22 mouse cellular contexts compared by ENCODE assay signal in the genomic region with DNA sequence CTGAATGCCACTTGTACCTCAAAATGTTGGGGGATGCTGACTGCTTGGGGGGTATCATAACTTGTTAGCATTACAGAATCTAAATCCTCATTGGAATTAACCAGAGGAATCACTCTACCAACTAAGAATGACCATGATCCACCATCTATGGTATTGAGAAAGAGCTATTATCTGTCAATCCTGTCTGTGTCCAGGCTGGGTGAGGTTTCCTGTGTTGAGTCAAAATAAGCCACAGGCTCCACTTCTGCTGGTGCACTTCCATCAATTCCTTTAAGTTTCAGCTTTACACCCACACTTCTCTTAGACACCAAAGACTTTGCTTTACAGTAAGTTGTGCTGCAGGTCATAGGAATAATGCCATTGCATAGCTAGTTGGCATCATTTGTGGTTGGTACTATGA. TPM values are rescaled to one million over a fixed set of nuclear protein-coding genes. Genes with fewer than 3 reads are reported as not detected.
"Had no signal": no experiment of that assay in that cellular context is flagged by ENCODE, and none has a peak within 500 bp of the region (broad histone marks: within the 10 kb centered on the region; RNA-seq: fewer than 3 reads in every experiment).

No protein-coding gene starts in this region.

- DNase-seq: kidney, adult 11 months; kidney, adult 9 months; kidney, postnatal 36 days; lung, embryonic 14.5 days; retina, postnatal 1 day; right cerebral cortex, postnatal 14 days; thymus, adult 2 months; thymus, postnatal 25 days had no signal

- H3K9ac ChIP-seq: limb, embryonic 15.5 days; liver, embryonic 12.5 days; lung, embryonic 14.5 days; midbrain, embryonic 13.5 days; neural tube, embryonic 13.5 days; stomach, embryonic 15.5 days had no signal

- H3K36me3 ChIP-seq: limb, embryonic 15.5 days; liver, embryonic 12.5 days; midbrain, embryonic 13.5 days; neural tube, embryonic 13.5 days; stomach, embryonic 15.5 days had no signal

- H3K4me2 ChIP-seq: limb, embryonic 15.5 days; liver, embryonic 12.5 days; lung, embryonic 14.5 days; midbrain, embryonic 13.5 days; neural tube, embryonic 13.5 days; stomach, embryonic 15.5 days had no signal

- H3K27me3 ChIP-seq: limb, embryonic 15.5 days; liver, embryonic 12.5 days; midbrain, embryonic 13.5 days; neural tube, embryonic 13.5 days; stomach, embryonic 15.5 days had no signal

- H3K27ac ChIP-seq: hindbrain, postnatal 0 days; kidney, postnatal 0 days; layer of hippocampus, adult 2 months; left cerebral cortex, adult 2 months; limb, embryonic 15.5 days; liver, embryonic 12.5 days; midbrain, embryonic 13.5 days; neural tube, embryonic 13.5 days; stomach, embryonic 15.5 days had no signal

- H3K9me3 ChIP-seq: limb, embryonic 15.5 days; liver, embryonic 12.5 days; midbrain, embryonic 13.5 days; neural tube, embryonic 13.5 days; stomach, embryonic 15.5 days had no signal

- H3K4me1 ChIP-seq: limb, embryonic 15.5 days; liver, embryonic 12.5 days; midbrain, embryonic 13.5 days; neural tube, embryonic 13.5 days; stomach, embryonic 15.5 days had no signal

- ATAC-seq: hindbrain, postnatal 0 days; liver, embryonic 12.5 days; midbrain, embryonic 13.5 days had no signal

- H3K4me3 ChIP-seq: layer of hippocampus, adult 2 months; left cerebral cortex, adult 2 months; limb, embryonic 15.5 days; liver, embryonic 12.5 days; midbrain, embryonic 13.5 days; neural tube, embryonic 13.5 days; stomach, embryonic 15.5 days had no signal

RNA-seq across cellular contexts. Expression of a gene that starts 41.0 kb away (rescaled TPM):
- total RNA-seq: hindbrain, postnatal 0 days; layer of hippocampus, adult 2 months; layer of hippocampus, postnatal 25 days; left cerebral cortex, adult 2 months had no signal
- polyA plus RNA-seq: limb, embryonic 11.5 days had no signal

RNA-seq across cellular contexts. Expression of a gene that starts 41.0 kb away (rescaled TPM):
- total RNA-seq: hindbrain, postnatal 0 days; layer of hippocampus, adult 2 months; layer of hippocampus, postnatal 25 days; left cerebral cortex, adult 2 months; left cerebral cortex, postnatal 14 days; megakaryocyte-erythroid progenitor cell, adult 5-6 weeks had no signal
- polyA plus RNA-seq: hindbrain, postnatal 0 days; intestine, embryonic 14.5 days; kidney, postnatal 0 days; liver, embryonic 12.5 days; midbrain, embryonic 13.5 days; neural tube, embryonic 13.5 days had no signal
